ENCODE assay signal across 20 mouse cellular contexts in the genomic region with DNA sequence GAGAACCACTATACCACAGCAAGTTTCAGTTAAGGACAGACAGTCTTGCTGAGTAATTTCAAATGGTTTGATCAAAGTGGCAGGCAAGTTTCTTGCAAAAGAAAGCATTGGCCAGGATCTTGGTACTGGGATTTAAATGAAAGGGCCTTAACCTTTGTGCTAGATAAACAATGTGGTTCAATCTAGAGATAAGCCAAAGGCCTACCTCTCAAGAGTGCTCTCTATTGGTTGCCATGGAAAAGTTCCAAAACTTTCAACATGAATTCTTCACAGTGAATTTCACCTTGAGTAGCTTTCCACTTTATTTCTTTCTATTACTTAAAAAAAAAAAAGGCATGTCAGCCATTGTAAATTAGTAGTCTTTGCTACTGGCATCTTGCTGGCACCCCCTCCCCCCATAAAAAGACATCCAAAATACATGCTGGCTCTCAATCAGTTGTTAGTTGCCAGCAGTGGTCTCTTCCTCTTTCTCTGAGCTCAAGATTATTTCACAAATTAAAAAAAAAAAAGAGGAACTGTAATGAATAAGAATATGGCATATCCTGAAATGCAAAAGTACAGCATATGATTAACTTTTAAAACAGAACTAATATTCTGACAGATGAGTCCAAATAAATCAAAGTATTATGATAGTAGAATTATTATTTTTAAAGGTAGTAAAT. TPM values are rescaled to one million over a fixed set of nuclear protein-coding genes. Genes with fewer than 3 reads are reported as not detected.
DNase-seq lines count a peak whose midpoint lies in the region; ATAC-seq and TF ChIP-seq lines count a peak whose summit lies in the region.
"Had no signal": no experiment of that assay in that cellular context is flagged by ENCODE, and none has a peak within 500 bp of the region (broad histone marks: within the 10 kb centered on the region; RNA-seq: fewer than 3 reads in every experiment).

No protein-coding gene starts in this region.

- no peak overlapping the region for H3K4me3 ChIP-seq in lung, embryonic 14.5 days (ENCODE audit: low read depth, low read length)
- no peak overlapping the region for H3K4me3 ChIP-seq in liver, embryonic 12.5 days
- H3K4me3 ChIP-seq: embryonic facial prominence, embryonic 10.5 days; forebrain, embryonic 13.5 days; heart, embryonic 13.5 days; hindbrain, embryonic 13.5 days had no signal

- no peaks in the 10 kb centered on the region for H3K36me3 ChIP-seq in lung, embryonic 14.5 days (ENCODE audit: insufficient read depth)
- H3K36me3 ChIP-seq in liver, embryonic 12.5 days: no peaks in the 10 kb centered on the region
- H3K36me3 ChIP-seq: embryonic facial prominence, embryonic 10.5 days; heart, embryonic 13.5 days; hindbrain, embryonic 13.5 days had no signal

- H3K4me2 ChIP-seq in lung, embryonic 14.5 days: no peak overlapping the region
- no peak overlapping the region for H3K4me2 ChIP-seq in liver, embryonic 12.5 days
- H3K4me2 ChIP-seq: forebrain, embryonic 13.5 days; heart, embryonic 13.5 days; hindbrain, embryonic 13.5 days had no signal

- no peaks in the 10 kb centered on the region for H3K4me1 ChIP-seq in lung, embryonic 14.5 days (ENCODE audit: insufficient read depth)
- no peaks in the 10 kb centered on the region for H3K4me1 ChIP-seq in liver, embryonic 12.5 days
- H3K4me1 ChIP-seq: embryonic facial prominence, embryonic 10.5 days; forebrain, embryonic 13.5 days; hindbrain, embryonic 13.5 days had no signal

- TF ChIP-seq CTCF in lung, embryonic 14.5 days (IDR thresholded peaks at IDR 0.05; ENCODE audit: low read depth): no peak

- peak; percentile 26 for DNase-seq in lung, embryonic 14.5 days
- DNase-seq in lung, postnatal 14 days: no peak
- DNase-seq in 416B (ENCODE audit: low read depth) (peak; percentile 35), MEL-GATA-1-ER (ENCODE audit: extremely low read depth, low read depth) (peak; percentile 62)
- DNase-seq in cerebellum, adult 9-11 months: no peak
- DNase-seq: adrenal gland, postnatal 10 days; cerebellum, adult 11 months; cerebellum, adult 8-10 months; cerebellum, postnatal 36 days; forebrain, postnatal 0 days; gastrocnemius, postnatal 14 days; heart, adult 11 months; heart, postnatal 36 days had no signal

- H3K9me3 ChIP-seq in lung, embryonic 14.5 days (ENCODE audit: low read depth, low read length): no peaks in the 10 kb centered on the region
- H3K9me3 ChIP-seq in liver, embryonic 12.5 days (replicated peaks): no peaks in the 10 kb centered on the region
- H3K9me3 ChIP-seq: embryonic facial prominence, embryonic 10.5 days; forebrain, embryonic 13.5 days; heart, embryonic 13.5 days; hindbrain, embryonic 13.5 days had no signal

- ATAC-seq in lung, embryonic 14.5 days (ENCODE audit: insufficient read depth): no peak
- ATAC-seq in megakaryocyte, adult 5-6 weeks (ENCODE audit: poor library complexity, severe bottlenecking): 0 out of 2 replicates have a peak, but pooled peaks have one; percentile 30
- no peak for ATAC-seq in liver, embryonic 12.5 days
- ATAC-seq: forebrain, embryonic 13.5 days; forebrain, postnatal 0 days; hindbrain, postnatal 0 days had no signal

- no peak overlapping the region for H3K27ac ChIP-seq in lung, embryonic 14.5 days (ENCODE audit: low read depth)
- no peak overlapping the region for H3K27ac ChIP-seq in liver, embryonic 12.5 days
- H3K27ac ChIP-seq: embryonic facial prominence, embryonic 10.5 days; forebrain, embryonic 13.5 days; heart, embryonic 13.5 days; hindbrain, embryonic 13.5 days; hindbrain, postnatal 0 days had no signal

- H3K9ac ChIP-seq in lung, embryonic 14.5 days: no peak overlapping the region
- H3K9ac ChIP-seq in liver, embryonic 12.5 days: no peak overlapping the region
- H3K9ac ChIP-seq: forebrain, embryonic 13.5 days; forebrain, postnatal 0 days; heart, embryonic 13.5 days; hindbrain, embryonic 13.5 days had no signal

- no peaks in the 10 kb centered on the region for H3K27me3 ChIP-seq in lung, embryonic 14.5 days (ENCODE audit: insufficient read depth, low read length)
- H3K27me3 ChIP-seq in liver, embryonic 12.5 days (replicated peaks): no peaks in the 10 kb centered on the region
- H3K27me3 ChIP-seq: forebrain, embryonic 13.5 days; heart, embryonic 13.5 days; hindbrain, embryonic 13.5 days had no signal

RNA-seq across cellular contexts. Expression of a gene that starts 42.6 kb away (rescaled TPM):
- polyA plus RNA-seq in lung, embryonic 14.5 days (2014; fragmentation: Nextera tagmentation; extraction: Ambion mirVana): 33.8 and 37.8 TPM in 2 replicates
- 27.9 and 36.1 TPM in 2 replicates for total RNA-seq in megakaryocyte, adult 5-6 weeks (2015)
- 22.4 and 23.9 TPM in 2 replicates for total RNA-seq in megakaryocyte, adult 5-6 weeks (2017)
- polyA plus RNA-seq in liver, embryonic 12.5 days (2016; fragmentation: Nextera tagmentation; extraction: Ambion mirVana): 16.0 and 17.4 TPM in 2 replicates

Comparison
In these comparisons a context has a peak if more than half of its experiments do, and no peak if none do; other contexts are left out.
1. DNase-seq: peak in lung, embryonic 14.5 days (single experiment), 416B (single experiment) and MEL-GATA-1-ER (single experiment); none in lung, postnatal 14 days (single experiment) and cerebellum, adult 9-11 months (single experiment).